Comparison of ENCODE assay signal across 20 mouse cellular contexts in the genomic region with DNA sequence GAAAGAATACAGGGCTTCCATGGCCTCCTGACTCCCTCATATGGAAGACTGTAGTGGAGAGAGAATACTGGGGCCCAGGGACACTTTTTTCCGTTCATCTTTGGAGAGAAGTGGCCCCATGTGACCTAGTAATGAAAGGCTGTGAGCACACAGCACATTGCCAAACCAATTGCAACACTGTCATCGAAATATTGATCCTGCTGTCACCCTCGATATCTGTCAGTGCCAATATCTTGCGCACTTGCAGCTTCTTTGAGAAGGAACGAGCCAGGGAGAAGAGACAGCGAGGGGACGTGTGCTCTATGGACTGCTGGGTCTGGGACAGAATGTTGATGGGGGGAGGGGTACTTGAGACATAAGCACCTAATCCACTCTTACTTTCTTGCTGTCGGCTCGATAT.
"Had no signal": no experiment of that assay in that cellular context is flagged by ENCODE, and none has a peak within 500 bp of the region (broad histone marks: within the 10 kb centered on the region; RNA-seq: fewer than 3 reads in every experiment).

No protein-coding gene starts in this region.

- H3K9ac ChIP-seq: liver, embryonic 13.5 days; liver, embryonic 15.5 days; liver, postnatal 0 days; lung, embryonic 15.5 days; midbrain, embryonic 12.5 days; neural tube, embryonic 13.5 days; stomach, embryonic 15.5 days had no signal

- H3K27me3 ChIP-seq: liver, embryonic 13.5 days; liver, embryonic 15.5 days; megakaryocyte, embryonic 14.5 days; midbrain, embryonic 12.5 days; stomach, embryonic 15.5 days had no signal

- H3K4me3 ChIP-seq: liver, embryonic 13.5 days; liver, embryonic 15.5 days; lung, embryonic 15.5 days; megakaryocyte, embryonic 14.5 days; midbrain, embryonic 12.5 days; neural tube, embryonic 13.5 days; stomach, embryonic 15.5 days had no signal

- DNase-seq: liver, embryonic 13.5 days; liver, postnatal 0 days; lung, adult 2 months; lung, postnatal 14 days; lung, postnatal 36 days; midbrain, embryonic 14.5 days; right cerebral cortex, postnatal 14 days; thymus, adult 2 months; thymus, postnatal 25 days; thymus, postnatal 4 days had no signal

- ATAC-seq: liver, postnatal 0 days; lung, postnatal 0 days; midbrain, embryonic 16.5 days had no signal

- H3K4me2 ChIP-seq: liver, embryonic 13.5 days; liver, embryonic 15.5 days; lung, embryonic 15.5 days; midbrain, embryonic 12.5 days; neural tube, embryonic 13.5 days; stomach, embryonic 15.5 days had no signal

- H3K4me1 ChIP-seq: liver, embryonic 13.5 days; liver, embryonic 15.5 days; lung, embryonic 15.5 days; megakaryocyte, embryonic 14.5 days; stomach, embryonic 15.5 days had no signal

- H3K36me3 ChIP-seq: liver, embryonic 13.5 days; liver, embryonic 15.5 days; lung, embryonic 15.5 days; midbrain, embryonic 12.5 days; neural tube, embryonic 13.5 days; stomach, embryonic 15.5 days had no signal

- H3K27ac ChIP-seq: liver, embryonic 13.5 days; liver, embryonic 15.5 days; lung, embryonic 15.5 days; macrophage; midbrain, embryonic 12.5 days; neural tube, embryonic 13.5 days; stomach, embryonic 15.5 days; stomach, postnatal 0 days had no signal

- H3K9me3 ChIP-seq: liver, embryonic 13.5 days; liver, embryonic 15.5 days; lung, embryonic 15.5 days; megakaryocyte, embryonic 14.5 days; midbrain, embryonic 12.5 days; neural tube, embryonic 13.5 days; stomach, embryonic 15.5 days had no signal
